Mouse (Mus musculus) ES-E14 (cell line): Measurements from ENCODE around the gene E130114P18Rik. TPM values are rescaled to one million over a fixed set of nuclear protein-coding genes. Genes with fewer than 3 reads are reported as not detected.

Experiments
- DNase-seq: peaks from one replicate; pipeline ENCODE4 v3.0.0-alpha.2; 2013; ENCODE audit warnings: low read depth, low spot score
- H3K27ac ChIP-seq: 2 replicates; pipeline ENCODE4 v1.5.1; 2012; ENCODE audit warnings: low read depth, mild to moderate bottlenecking, low read length, moderate library complexity, mixed read lengths; ENCODE audit not compliant: poor library complexity, insufficient read depth, severe bottlenecking
- H3K36me3 ChIP-seq: 2 replicates; pipeline ENCODE4 v1.6.1; 2012; ENCODE audit warnings: mild to moderate bottlenecking, low read length, moderate library complexity, mixed read lengths; ENCODE audit not compliant: control insufficient read depth, poor library complexity, insufficient read depth, severe bottlenecking
- H3K4me1 ChIP-seq, 2 experiments: fragments of 150-350 bp in 1 of 2; sonication (generic) in 1 of 2; 2 replicates each; pipeline ENCODE4 v1.6.1; 2012; ENCODE audit warnings: low read length in 2 of 2, mild to moderate bottlenecking in 1 of 2, mixed read lengths in 1 of 2; ENCODE audit not compliant: control insufficient read depth in 2 of 2, insufficient read depth in 2 of 2, poor library complexity in 1 of 2
- H3K4me3 ChIP-seq, 2 experiments: fragments of 150-350 bp in 1 of 2; sonication (generic) in 1 of 2; 2 replicates each; pipeline ENCODE4 v1.5.1; 2012; ENCODE audit warnings: low read length in 2 of 2, low read depth in 1 of 2, mild to moderate bottlenecking in 1 of 2, mixed read lengths in 1 of 2; ENCODE audit not compliant: insufficient read depth in 1 of 2, poor library complexity in 1 of 2, severe bottlenecking in 1 of 2
- H3K9ac ChIP-seq: 2 replicates; pipeline ENCODE4 v1.6.1; 2012; ENCODE audit warnings: low read depth, mild to moderate bottlenecking, low read length, mixed read lengths; ENCODE audit not compliant: poor library complexity, insufficient read depth, severe bottlenecking
- H3K9me3 ChIP-seq: fragments of 150-350 bp; sonication (generic); 2 replicates; pipeline ENCODE4 v1.6.1; 2012; ENCODE audit warnings: low read depth, mild to moderate bottlenecking, low read length; ENCODE audit not compliant: control insufficient read depth, insufficient read depth
- CHD2 ChIP-seq: IDR thresholded peaks from 2 replicates; pipeline ENCODE4 v1.6.1; 2014; ENCODE audit warnings: mild to moderate bottlenecking, low read depth, low read length, inconsistent platforms
- HCFC1 ChIP-seq: IDR thresholded peaks from 2 replicates; pipeline ENCODE4 v1.6.1; 2012; ENCODE audit warnings: low read length, inconsistent platforms, borderline replicate concordance; ENCODE audit not compliant: insufficient read depth
- MAFK ChIP-seq: IDR thresholded peaks from 2 replicates; pipeline ENCODE4 v1.6.1; 2014; ENCODE audit warnings: mild to moderate bottlenecking, low read depth, low read length, inconsistent platforms; ENCODE audit not compliant: insufficient read depth
- ZC3H11A ChIP-seq: IDR thresholded peaks from 2 replicates; pipeline ENCODE4 v1.6.1; 2012; ENCODE audit warnings: low read depth, mild to moderate bottlenecking, inconsistent platforms, low read length, borderline replicate concordance
- ZNF384 ChIP-seq: IDR thresholded peaks from 2 replicates; pipeline ENCODE4 v1.6.1; 2012; ENCODE audit warnings: low read depth, low read length, inconsistent platforms
- in situ Hi-C, 2 experiments: fragments of 600-800 bp; cut with MboI; formaldehyde crosslinking; loops; one replicate each; pipeline ENCODE4 v1.15.1; 2025; ENCODE audit warnings: low sequenced_read_pairs in 2 of 2, inconsistent platforms in 1 of 2; ENCODE audit not compliant: unreplicated experiment in 2 of 2
- total RNA-seq: library from RNA; depleted of rRNA; stranded (reverse); fragments of 300-350 nt; gene quantifications from 2 replicates; pipeline ENCODE4 v1.2.3, GENCODE M21; 2012

Gene E130114P18Rik
- total RNA-seq, 1 experiment, result not detected

DNA sequence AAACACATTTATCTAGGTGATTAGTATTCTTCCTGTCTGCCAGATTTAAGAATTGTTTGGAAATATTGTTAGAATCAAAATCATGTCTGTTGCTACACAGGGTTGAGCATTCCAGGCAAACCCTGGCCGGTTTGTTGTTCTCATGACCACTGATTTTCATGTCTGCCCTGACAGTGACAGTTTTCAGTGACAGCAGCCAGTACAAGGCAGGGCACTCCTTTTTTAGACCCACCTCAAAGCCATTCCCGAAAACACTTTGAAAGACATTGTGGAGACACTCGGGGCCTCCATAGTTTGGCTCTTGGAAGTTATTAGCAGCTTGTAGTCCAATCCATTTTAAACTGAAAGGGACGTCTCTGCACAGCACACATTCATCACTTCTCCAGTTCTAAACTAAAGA, 36.1 kb upstream of the E130114P18Rik start:
- no peak overlapping the region for H3K4me3 ChIP-seq
- no peaks in the 10 kb centered on the region for H3K9me3 ChIP-seq
- H3K27ac ChIP-seq, result no peak overlapping the region
- no peaks in the 10 kb centered on the region for H3K4me1 ChIP-seq
- no peak for DNase-seq
- no peak overlapping the region for H3K9ac ChIP-seq
- TF ChIP-seq ZNF384, result no peak
- no peak for TF ChIP-seq CHD2
- TF ChIP-seq HCFC1, result no peak
- TF ChIP-seq MAFK, result no peak
- TF ChIP-seq ZC3H11A, result no peak
- no peaks in the 10 kb centered on the region for H3K36me3 ChIP-seq
- in situ Hi-C loops, result no loop called here

GRCm38 (mm10) chr4:97813035-97813434, 35.2 kb upstream of the E130114P18Rik start:
- Histone ChIP-seq H3K4me3 (no peak overlapping the region), H3K9me3 (no peaks in the 10 kb centered on the region), H3K9ac (no peak overlapping the region), H3K36me3 (no peaks in the 10 kb centered on the region), H3K4me1 (no peaks in the 10 kb centered on the region), H3K27ac (no peak overlapping the region)
- no peak for DNase-seq
- TF ChIP-seq MAFK, result no peak
- TF ChIP-seq ZC3H11A, result no peak
- no peak for TF ChIP-seq HCFC1
- TF ChIP-seq CHD2, result no peak
- no peak for TF ChIP-seq ZNF384
- in situ Hi-C loops, result no loop called here

DNA sequence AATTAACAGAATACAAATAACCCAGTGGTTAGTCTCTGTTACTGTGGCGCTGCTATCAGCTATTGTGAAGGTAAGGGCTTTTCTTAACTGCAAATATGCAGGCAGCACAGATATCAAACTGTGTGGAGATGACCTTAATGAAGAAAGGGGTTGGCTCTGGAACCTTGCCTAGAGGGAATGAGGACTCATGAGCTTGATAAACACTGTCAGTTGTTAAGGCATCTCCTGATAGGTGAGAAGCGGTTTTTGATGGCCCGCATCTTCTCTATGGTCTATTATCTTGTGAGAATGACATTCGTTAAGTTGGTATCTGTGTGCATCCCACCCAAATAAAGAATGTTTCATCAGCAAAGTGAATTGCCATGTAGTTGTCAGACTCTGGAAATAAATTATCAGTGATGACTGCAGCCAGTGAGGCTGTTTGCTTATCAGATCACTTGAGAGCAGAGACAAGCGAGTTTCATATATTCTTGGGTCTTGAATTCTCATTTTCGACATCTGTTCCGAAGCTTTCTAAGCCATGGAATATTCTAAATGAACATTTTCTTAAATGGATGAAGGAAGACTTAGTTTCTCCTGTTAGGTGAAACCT, 32.6 kb upstream of the E130114P18Rik start:
- Histone ChIP-seq H3K4me3 (no peak overlapping the region), H3K27ac (no peak overlapping the region), H3K36me3 (no peaks in the 10 kb centered on the region), H3K9me3 (no peaks in the 10 kb centered on the region), H3K9ac (no peak overlapping the region), H3K4me1 (no peaks in the 10 kb centered on the region)
- no peak for DNase-seq
- TF ChIP-seq HCFC1, result no peak
- TF ChIP-seq ZC3H11A, result no peak
- TF ChIP-seq ZNF384, result no peak
- TF ChIP-seq MAFK, result no peak
- no peak for TF ChIP-seq CHD2
- in situ Hi-C loops, result no loop called here

- no peaks in the 10 kb centered on the region for H3K9me3 ChIP-seq
- no peak overlapping the region for H3K4me3 ChIP-seq
- no peak for DNase-seq
- in situ Hi-C loops, result no loop called here
- no peak overlapping the region for H3K27ac ChIP-seq
- no peaks in the 10 kb centered on the region for H3K36me3 ChIP-seq
- H3K4me1 ChIP-seq, result no peaks in the 10 kb centered on the region
- no peak overlapping the region for H3K9ac ChIP-seq
- TF ChIP-seq HCFC1 (no peak), ZNF384 (no peak), ZC3H11A (no peak), MAFK (no peak), CHD2 (no peak)
These were observed 31.9 kb upstream of the E130114P18Rik start for GRCm38 (mm10) chr4:97809582-97810295.
